Mouse (Mus musculus): ENCODE data around the gene Gch1.

Gene Gch1

GRCm38 (mm10) chr14:47205270-47205972 lies 16.2 kb upstream of the Gch1 start:
- DNase-seq = peak; percentile 56

GRCm38 (mm10) chr14:47197340-47197739 lies 8.1 kb upstream of the Gch1 start:
- DNase-seq = no peak

GRCm38 (mm10) chr14:47196711-47197110 lies 7.5 kb upstream of the Gch1 start:
- DNase-seq = peak; percentile 65

- peak; percentile 81 for DNase-seq
Measured at GRCm38 (mm10) chr14:47194096-47194495, 4.9 kb upstream of the Gch1 start.

GRCm38 (mm10) chr14:47193506-47193905 lies 4.3 kb upstream of the Gch1 start:
- peak; percentile 69 for DNase-seq

- peak; percentile 23 for DNase-seq
Measured at GRCm38 (mm10) chr14:47191861-47192260, 2.6 kb upstream of the Gch1 start.

GRCm38 (mm10) chr14:47190626-47191025 lies 1.4 kb upstream of the Gch1 start:
- DNase-seq = peak; percentile 87

- no peak for DNase-seq
Measured at GRCm38 (mm10) chr14:47189635-47189955, 382 bp upstream of the Gch1 start.

- no peak for DNase-seq
Measured at GRCm38 (mm10) chr14:47188475-47188847, 752 bp downstream of the Gch1 start.

- peak; percentile 95 for DNase-seq
Measured at GRCm38 (mm10) chr14:47187666-47188360, 1.4 kb downstream of the Gch1 start.

GRCm38 (mm10) chr14:47187261-47187660 lies 2.0 kb downstream of the Gch1 start:
- peak; percentile 83 for DNase-seq

- peak; percentile 77 for DNase-seq
Measured at GRCm38 (mm10) chr14:47186561-47186960, 2.7 kb downstream of the Gch1 start.

- peak; percentile 90 for DNase-seq
Measured at GRCm38 (mm10) chr14:47181497-47182290, 7.5 kb downstream of the Gch1 start.

GRCm38 (mm10) chr14:47178851-47179250 lies 10.4 kb downstream of the Gch1 start:
- DNase-seq = peak; percentile 91

- DNase-seq = peak; percentile 99
Measured at GRCm38 (mm10) chr14:47177846-47178414, 11.3 kb downstream of the Gch1 start.

GRCm38 (mm10) chr14:47176226-47176625 lies 13.0 kb downstream of the Gch1 start:
- DNase-seq = peak; percentile 80

GRCm38 (mm10) chr14:47175136-47175535 lies 14.1 kb downstream of the Gch1 start:
- peak; percentile 78 for DNase-seq

GRCm38 (mm10) chr14:47172073-47172472 lies 17.1 kb downstream of the Gch1 start:
- DNase-seq = peak; percentile 80

GRCm38 (mm10) chr14:47170499-47171109 lies 18.6 kb downstream of the Gch1 start:
- peak; percentile 77 for DNase-seq

GRCm38 (mm10) chr14:47169677-47170410 lies 19.4 kb downstream of the Gch1 start:
- peak; percentile 86 for DNase-seq

GRCm38 (mm10) chr14:47165741-47166140 lies 23.5 kb downstream of the Gch1 start:
- DNase-seq = peak; percentile 59

- DNase-seq = peak; percentile 73
Measured at GRCm38 (mm10) chr14:47165117-47165516, 24.1 kb downstream of the Gch1 start.

Data from heart, adult 11 months (tissue).